Mouse (Mus musculus): ENCODE results near the gene Olfr170. TPM values are rescaled to one million over a fixed set of nuclear protein-coding genes. Genes with fewer than 3 reads are reported as not detected.
"Not testable (repeated sequence)": the region's sequence is repeated elsewhere in the genome, so short reads cannot be mapped to it uniquely, and the experiment has no call there.

Olfr170 gene
- polyA plus RNA-seq (2012; fragmentation: generic; extraction: Trizol) = not detected

- H3K4me2 ChIP-seq (ENCODE audit: low read depth); H3K36me3 ChIP-seq (ENCODE audit: control insufficient read depth, insufficient read depth); H3K27me3 ChIP-seq (ENCODE audit: control insufficient read depth, insufficient read depth, insufficient read length); H3K4me3 ChIP-seq; H3ac ChIP-seq (ENCODE audit: control insufficient read depth, insufficient read length); H3K79me2 ChIP-seq (ENCODE audit: control insufficient read depth, insufficient read depth): not testable (repeated sequence)
Observed at GRCm38 (mm10) chr16:19611782-19612181, at the start of gene Olfr170. Gene Olfr170, minus strand, starts transcription at chr16:19611882.

DNA sequence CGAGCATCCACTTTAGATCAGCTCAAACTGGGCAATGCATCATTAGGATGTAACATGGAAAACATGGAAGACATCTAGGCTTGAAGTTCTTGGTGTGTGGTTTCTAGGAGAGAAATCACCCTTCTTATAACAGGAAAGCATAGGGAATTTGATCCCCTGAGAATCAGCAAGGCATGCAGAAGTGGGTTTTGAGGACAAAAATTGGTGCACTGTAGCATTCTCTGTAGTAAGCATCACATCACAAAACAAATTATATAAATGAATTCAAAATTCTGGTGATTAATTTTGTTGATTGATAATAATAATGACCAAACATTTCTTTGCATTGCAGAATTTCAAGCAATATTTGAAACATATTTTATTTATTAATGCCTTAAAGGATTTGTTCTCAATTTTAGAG lies 18.1 kb upstream of the Olfr170 start, which contains the start of gene Olfr171:
TSS of gene Olfr171 (minus strand) at position 101 of the 400 bp plus-strand sequence.
- Histone ChIP-seq H3ac (ENCODE audit: control insufficient read depth, insufficient read length) (no peak within 1 kb of the TSS), H3K4me3 (no peak within 1 kb of the TSS), H3K27me3 (ENCODE audit: control insufficient read depth, insufficient read depth, insufficient read length) (no peaks in the 10 kb centered on the region), H3K36me3 (ENCODE audit: control insufficient read depth, insufficient read depth) (no peaks in the 10 kb centered on the region), H3K4me2 (ENCODE audit: low read depth) (no peak within 1 kb of the TSS), H3K79me2 (ENCODE audit: control insufficient read depth, insufficient read depth) (no peaks in the 10 kb centered on the region)
- no peak for TF ChIP-seq E2F4 (IDR thresholded peaks at IDR 0.05; ENCODE audit: insufficient read depth)
- TF ChIP-seq REST (IDR thresholded peaks at IDR 0.05; ENCODE audit: insufficient read depth, insufficient read length) = no peak
- no peak for TF ChIP-seq MAX (IDR thresholded peaks at IDR 0.05; ENCODE audit: low read depth)
- TF ChIP-seq POLR2AphosphoS2 (IDR thresholded peaks at IDR 0.05; ENCODE audit: insufficient read length, low read depth) = no peak

GRCm38 (mm10) chr16:19603166-19603565 lies 8.5 kb downstream of the Olfr170 start:
- no peak overlapping the region for H3ac ChIP-seq (ENCODE audit: control insufficient read depth, insufficient read length)
- H3K36me3 ChIP-seq (ENCODE audit: control insufficient read depth, insufficient read depth) = no peaks in the 10 kb centered on the region
- no peak overlapping the region for H3K4me2 ChIP-seq (ENCODE audit: low read depth)
- no peaks in the 10 kb centered on the region for H3K79me2 ChIP-seq (ENCODE audit: control insufficient read depth, insufficient read depth)
- no peak overlapping the region for H3K4me3 ChIP-seq
- H3K27me3 ChIP-seq (ENCODE audit: control insufficient read depth, insufficient read depth, insufficient read length) = no peaks in the 10 kb centered on the region
- TF ChIP-seq MYOD1 (IDR thresholded peaks at IDR 0.05; ENCODE audit: control insufficient read depth in 1 of 3, insufficient read length in 2 of 3, low read depth in 2 of 3) (no peak), USF1 (IDR thresholded peaks at IDR 0.05; ENCODE audit: low read depth) (no peak), E2F4 (IDR thresholded peaks at IDR 0.05; ENCODE audit: insufficient read depth) (no peak), CEBPB (IDR thresholded peaks at IDR 0.05; ENCODE audit: insufficient read depth, poor library complexity, severe bottlenecking) (no peak), TCF12 (IDR thresholded peaks at IDR 0.05; ENCODE audit: insufficient read depth, poor library complexity, severe bottlenecking) (no peak), REST (IDR thresholded peaks at IDR 0.05; ENCODE audit: insufficient read depth, insufficient read length) (no peak), MYOG (IDR thresholded peaks at IDR 0.05; ENCODE audit: control insufficient read depth in 1 of 3, insufficient read depth in 1 of 3, insufficient read length in 2 of 3, low read depth in 2 of 3) (no peak), TCF3 (IDR thresholded peaks at IDR 0.05; ENCODE audit: insufficient read length, low read depth) (no peak)

GRCm38 (mm10) chr16:19571709-19572108 lies 40.0 kb downstream of the Olfr170 start, which contains the start of gene Olfr169:
Gene Olfr169, minus strand, starts transcription at chr16:19571809.
- not testable (repeated sequence) for H3K4me3 ChIP-seq; H3ac ChIP-seq (ENCODE audit: control insufficient read depth, insufficient read length); H3K79me2 ChIP-seq (ENCODE audit: control insufficient read depth, insufficient read depth); H3K27me3 ChIP-seq (ENCODE audit: control insufficient read depth, insufficient read depth, insufficient read length); H3K36me3 ChIP-seq (ENCODE audit: control insufficient read depth, insufficient read depth); H3K4me2 ChIP-seq (ENCODE audit: low read depth)

Other genes starting within 250 kb of the Olfr170 start
- not detected for gene Olfr165, start 188.7 kb downstream of the Olfr170 start, polyA plus RNA-seq (2012; fragmentation: generic; extraction: Trizol)
- gene Olfr166, start 128.2 kb downstream of the Olfr170 start, polyA plus RNA-seq (2012; fragmentation: generic; extraction: Trizol) = not detected
- gene Olfr167, start 89.6 kb downstream of the Olfr170 start, polyA plus RNA-seq (2012; fragmentation: generic; extraction: Trizol) = not detected
- gene Olfr168, start 76.3 kb downstream of the Olfr170 start, polyA plus RNA-seq (2012; fragmentation: generic; extraction: Trizol) = not detected
- not detected for gene Olfr169, start 40.1 kb downstream of the Olfr170 start, polyA plus RNA-seq (2012; fragmentation: generic; extraction: Trizol)
- not detected for gene Olfr171, start 18.0 kb upstream of the Olfr170 start, polyA plus RNA-seq (2012; fragmentation: generic; extraction: Trizol)
- not detected for gene Lamp3, start 94.5 kb upstream of the Olfr170 start, polyA plus RNA-seq (2012; fragmentation: generic; extraction: Trizol)
- gene B3gnt5, start 148.3 kb upstream of the Olfr170 start, polyA plus RNA-seq (2012; fragmentation: generic; extraction: Trizol) = 0.40 TPM